Mouse (Mus musculus): ENCODE measurements around the gene Rad9b. TPM values are rescaled to one million over a fixed set of nuclear protein-coding genes. Genes with fewer than 3 reads are reported as not detected.

Rad9b gene
- polyA plus RNA-seq, 1 experiment from 2014 or later: 10.7 TPM

DNA sequence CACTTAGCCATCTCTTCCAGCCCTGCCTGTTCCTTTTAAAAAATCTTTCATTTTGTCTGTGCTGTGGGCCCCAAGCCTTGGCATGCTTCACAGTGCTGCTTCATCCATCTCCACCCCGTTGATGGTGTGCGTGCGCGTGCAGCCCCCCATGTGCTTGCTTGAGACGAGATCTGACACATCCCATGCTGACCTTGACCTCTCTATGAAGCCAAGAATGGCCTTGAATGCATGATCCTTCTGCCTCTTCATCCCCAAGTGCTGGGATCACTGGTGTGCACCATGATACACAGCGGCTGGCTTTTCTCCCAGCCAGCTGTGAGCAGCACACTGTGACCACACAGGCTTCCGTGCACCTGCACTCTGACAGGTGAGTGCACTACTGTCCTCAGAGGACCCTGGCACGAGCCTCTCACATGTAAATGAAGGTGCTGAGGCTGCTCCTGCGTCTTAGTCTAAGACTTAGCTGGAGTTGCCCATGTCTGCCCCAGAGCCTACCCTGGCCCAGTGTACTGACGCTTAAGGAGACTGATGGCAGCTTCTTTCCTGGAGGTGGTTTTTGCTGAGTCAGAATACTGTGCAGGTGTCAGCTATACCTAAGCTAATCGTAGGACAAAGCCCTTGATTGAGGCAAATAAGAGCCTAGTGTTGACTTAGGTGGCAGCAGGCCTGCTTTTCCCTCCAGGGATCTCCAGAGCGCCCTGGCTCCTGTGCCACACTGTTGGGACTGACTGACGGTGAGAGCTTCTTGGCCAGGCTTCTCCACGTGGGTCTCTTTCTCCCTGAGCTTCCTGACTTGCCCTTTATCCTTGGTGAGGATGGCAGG, 58.7 kb downstream of the Rad9b start:
- WGBS: 72% methylated on average over 14 of the region's 14 CpGs
- Histone ChIP-seq H3K27me3 (ENCODE audit: control insufficient read depth, insufficient read depth, low read length) (no peaks in the 10 kb centered on the region), H3K4me2 (replicated peaks; ENCODE audit: low read depth, low read length) (no peak overlapping the region), H3K9me3 (ENCODE audit: control insufficient read depth, low read length) (no peaks in the 10 kb centered on the region), H3K36me3 (ENCODE audit: control insufficient read depth, insufficient read depth, low read length) (no peaks in the 10 kb centered on the region), H3K4me1 (replicated peaks; ENCODE audit: control insufficient read depth, insufficient read depth, low read length) (no peaks in the 10 kb centered on the region; the same call in 1 of the 2 replicates), H3K27ac (ENCODE audit: low read depth, low read length) (peak overlapping the region; percentile 33; the same call in 1 of the 2 replicates), H3K9ac (ENCODE audit: low read depth, low read length) (no peak overlapping the region), H3K4me3 (ENCODE audit: low read depth, low read length) (no peak overlapping the region)
- ATAC-seq (ENCODE audit: low FRiP score) (no peak), DNase-seq (ENCODE audit: low spot score) (no peak)

DNA sequence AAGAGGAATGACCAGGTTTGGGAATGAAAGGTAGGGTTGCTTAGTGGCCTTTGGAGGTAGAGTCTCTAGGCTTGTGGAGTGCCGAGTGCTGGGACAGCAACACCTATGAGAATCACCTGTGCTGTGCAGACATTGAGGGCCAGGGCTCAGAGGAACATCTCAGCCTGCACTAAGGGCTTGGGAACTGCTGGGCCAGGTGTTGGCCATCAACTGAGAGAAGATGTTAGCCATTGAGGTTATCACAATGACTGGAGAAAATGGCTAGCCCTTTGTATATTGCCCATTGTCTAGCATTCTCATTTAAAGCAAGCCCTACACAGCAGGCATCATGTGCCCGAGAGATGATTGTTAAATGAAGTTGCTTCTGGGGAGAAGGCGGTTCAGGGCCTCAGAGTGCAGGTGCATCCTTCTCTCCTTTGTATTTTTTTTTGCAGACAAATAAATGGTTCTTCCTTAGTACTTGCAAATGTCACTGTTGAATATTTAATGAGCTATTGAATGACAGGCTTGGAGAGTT, 59.8 kb downstream of the Rad9b start:
- no peak for DNase-seq (ENCODE audit: low spot score)
- Histone ChIP-seq H3K9me3 (ENCODE audit: control insufficient read depth, low read length) (no peaks in the 10 kb centered on the region), H3K4me3 (ENCODE audit: low read depth, low read length) (no peak overlapping the region), H3K9ac (ENCODE audit: low read depth, low read length) (no peak overlapping the region), H3K36me3 (ENCODE audit: control insufficient read depth, insufficient read depth, low read length) (no peaks in the 10 kb centered on the region), H3K4me1 (replicated peaks; ENCODE audit: control insufficient read depth, insufficient read depth, low read length) (no peaks in the 10 kb centered on the region; the same call in 1 of the 2 replicates), H3K27me3 (ENCODE audit: control insufficient read depth, insufficient read depth, low read length) (no peaks in the 10 kb centered on the region), H3K4me2 (replicated peaks; ENCODE audit: low read depth, low read length) (no peak overlapping the region), H3K27ac (ENCODE audit: low read depth, low read length) (peak overlapping the region; percentile 34)
- ATAC-seq (ENCODE audit: low FRiP score): no peak
- WGBS: 44% methylated on average over 3 of the region's 3 CpGs

DNA sequence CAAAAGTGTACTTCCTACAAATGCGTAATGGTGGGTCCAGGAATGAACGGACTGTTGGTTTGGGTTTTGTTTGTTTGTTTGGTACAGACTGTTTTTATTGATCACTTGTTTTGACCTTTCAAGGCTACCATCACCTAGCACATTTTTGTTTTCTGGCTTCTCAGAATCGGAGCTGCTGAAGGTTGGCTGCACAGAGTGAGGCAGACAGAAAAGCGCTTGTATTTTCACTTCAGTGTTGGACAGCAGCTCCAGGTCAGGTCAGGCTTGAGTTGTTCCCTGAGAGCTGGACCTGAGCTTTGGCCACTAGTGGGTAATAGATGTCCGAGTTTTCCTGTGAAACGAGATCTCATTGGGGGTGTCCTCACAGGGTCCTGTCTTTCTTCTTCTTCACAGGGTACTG, 60.9 kb downstream of the Rad9b start:
- 82% methylated on average over 6 of the region's 6 CpGs for WGBS
- Histone ChIP-seq H3K36me3 (ENCODE audit: control insufficient read depth, insufficient read depth, low read length) (no peaks in the 10 kb centered on the region), H3K27ac (ENCODE audit: low read depth, low read length) (no peak overlapping the region), H3K4me2 (replicated peaks; ENCODE audit: low read depth, low read length) (no peak overlapping the region), H3K27me3 (ENCODE audit: control insufficient read depth, insufficient read depth, low read length) (no peaks in the 10 kb centered on the region), H3K9me3 (ENCODE audit: control insufficient read depth, low read length) (no peaks in the 10 kb centered on the region), H3K4me1 (replicated peaks; ENCODE audit: control insufficient read depth, insufficient read depth, low read length) (no peaks in the 10 kb centered on the region; the same call in 1 of the 2 replicates), H3K4me3 (ENCODE audit: low read depth, low read length) (no peak overlapping the region), H3K9ac (ENCODE audit: low read depth, low read length) (no peak overlapping the region)
- DNase-seq (ENCODE audit: low spot score) (no peak), ATAC-seq (ENCODE audit: low FRiP score) (no peak)

DNA sequence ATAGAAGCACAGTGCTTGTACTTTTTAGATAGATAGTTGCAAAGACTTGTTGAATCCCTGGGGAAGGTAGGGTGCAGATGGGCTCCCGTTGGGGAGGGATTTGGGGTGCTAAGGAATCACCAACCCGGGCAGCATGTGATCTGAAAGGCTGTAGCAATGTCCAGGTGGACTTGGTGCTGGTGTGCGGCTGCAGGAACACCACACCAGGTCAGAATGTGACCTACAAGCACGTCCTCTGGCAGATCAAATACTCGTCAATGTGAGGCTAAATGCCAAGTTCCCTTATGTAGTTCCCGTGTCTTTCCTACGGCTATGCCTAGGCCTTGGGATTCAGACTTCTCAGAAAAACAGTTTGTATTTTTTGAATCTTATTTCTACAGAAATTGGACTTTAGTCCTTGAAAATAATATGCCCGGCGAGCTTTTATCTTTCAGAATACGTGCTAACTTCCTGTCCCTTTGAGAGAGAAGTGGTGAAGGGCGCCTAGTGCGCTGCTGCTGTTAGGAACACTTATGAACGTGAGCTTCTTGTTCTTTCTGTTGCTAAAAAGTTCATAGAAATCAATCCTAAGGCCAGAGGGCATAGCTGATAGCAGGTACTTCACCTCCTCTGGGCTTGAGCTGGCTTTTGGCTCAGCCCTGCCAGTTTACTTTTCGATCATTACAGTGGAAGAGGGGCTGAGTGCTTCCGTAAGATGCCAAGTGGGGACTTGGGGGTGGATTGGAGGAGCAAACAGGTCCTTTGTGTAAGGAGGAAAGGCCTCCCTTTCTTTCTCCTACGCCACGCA, 62.3 kb downstream of the Rad9b start:
- H3K27ac ChIP-seq (ENCODE audit: low read depth, low read length): no peak overlapping the region
- no peaks in the 10 kb centered on the region for H3K27me3 ChIP-seq (ENCODE audit: control insufficient read depth, insufficient read depth, low read length)
- H3K9ac ChIP-seq (ENCODE audit: low read depth, low read length): no peak overlapping the region
- 75% methylated on average over 17 of the region's 17 CpGs for WGBS
- H3K36me3 ChIP-seq (ENCODE audit: control insufficient read depth, insufficient read depth, low read length): no peaks in the 10 kb centered on the region
- no peaks in the 10 kb centered on the region for H3K9me3 ChIP-seq (ENCODE audit: control insufficient read depth, low read length)
- no peaks in the 10 kb centered on the region; the same call in 1 of the 2 replicates for H3K4me1 ChIP-seq (replicated peaks; ENCODE audit: control insufficient read depth, insufficient read depth, low read length)
- H3K4me2 ChIP-seq (replicated peaks; ENCODE audit: low read depth, low read length): no peak overlapping the region
- no peak for DNase-seq (ENCODE audit: low spot score)
- H3K4me3 ChIP-seq (ENCODE audit: low read depth, low read length): no peak overlapping the region
- no peak for ATAC-seq (ENCODE audit: low FRiP score)

DNA sequence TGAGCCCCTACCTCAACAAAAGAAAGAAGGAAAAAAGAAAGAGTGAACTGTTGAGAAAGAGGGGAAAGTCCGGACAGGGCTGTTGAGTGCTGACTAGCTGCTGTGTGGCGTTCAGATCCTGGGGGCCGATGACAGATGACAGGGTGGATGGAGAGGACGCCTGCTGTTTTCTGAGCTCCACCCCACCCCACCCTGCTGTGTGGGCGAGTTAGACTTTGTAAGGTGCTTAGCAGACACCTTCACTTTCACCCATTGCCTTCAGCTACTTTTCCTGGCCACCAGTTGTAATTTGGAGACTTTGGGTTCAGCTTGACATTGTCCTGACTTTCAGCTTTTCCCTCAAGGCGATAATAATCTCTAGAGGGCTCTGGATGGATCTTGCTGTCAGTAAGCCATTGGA, 62.9 kb downstream of the Rad9b start:
- H3K4me3 ChIP-seq (ENCODE audit: low read depth, low read length): no peak overlapping the region
- no peak for ATAC-seq (ENCODE audit: low FRiP score)
- WGBS: 58% methylated on average over 6 of the region's 6 CpGs

DNA sequence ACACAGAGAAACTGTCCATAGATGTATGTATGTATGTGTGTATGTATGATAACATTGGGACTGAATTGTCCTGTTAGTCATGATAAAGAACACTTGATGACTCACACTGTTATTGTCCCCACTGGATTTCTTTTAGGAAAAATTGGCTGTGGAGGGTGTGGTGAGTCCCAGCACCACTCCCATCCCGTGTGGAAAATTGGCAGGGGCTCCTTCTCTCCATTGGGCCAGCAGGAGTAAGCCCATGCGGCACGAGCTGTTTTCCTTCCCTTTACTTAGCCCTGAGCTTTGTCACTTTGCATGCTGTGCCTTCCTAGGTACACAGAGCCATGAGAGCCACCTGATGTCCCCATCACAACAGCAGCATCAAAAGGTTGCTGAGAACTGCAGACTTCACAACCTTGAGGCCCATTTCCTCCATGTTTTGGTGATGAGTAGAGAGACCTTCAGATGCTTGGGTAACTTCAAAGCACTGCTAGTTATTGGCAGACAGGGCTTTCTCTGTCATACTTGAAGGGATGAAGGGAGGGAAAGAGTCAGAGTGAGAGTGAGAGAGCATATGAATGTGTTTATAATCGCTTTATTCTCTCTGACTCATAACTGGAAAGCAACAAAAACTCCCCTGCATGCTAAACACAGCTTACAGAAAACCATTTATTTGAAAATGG, 65.8 kb downstream of the Rad9b start:
- H3K9ac ChIP-seq (ENCODE audit: low read depth, low read length): no peak overlapping the region
- no peaks in the 10 kb centered on the region for H3K27me3 ChIP-seq (ENCODE audit: control insufficient read depth, insufficient read depth, low read length)
- no peak overlapping the region for H3K27ac ChIP-seq (ENCODE audit: low read depth, low read length)
- H3K36me3 ChIP-seq (ENCODE audit: control insufficient read depth, insufficient read depth, low read length): no peaks in the 10 kb centered on the region
- H3K4me1 ChIP-seq (replicated peaks; ENCODE audit: control insufficient read depth, insufficient read depth, low read length): peaks cover 3% of the 10 kb centered on the region; the same call in 1 of the 2 replicates
- no peak overlapping the region for H3K4me2 ChIP-seq (replicated peaks; ENCODE audit: low read depth, low read length)
- H3K4me3 ChIP-seq (ENCODE audit: low read depth, low read length): no peak overlapping the region
- DNase-seq (ENCODE audit: low spot score) (no peak), ATAC-seq (ENCODE audit: low FRiP score) (no peak)
- WGBS: 89% methylated on average over 4 of the region's 4 CpGs
- H3K9me3 ChIP-seq (ENCODE audit: control insufficient read depth, low read length): no peaks in the 10 kb centered on the region

More for the DNA sequence above, 62.9 kb downstream of the Rad9b start:
- no peak for DNase-seq (ENCODE audit: low spot score)
- Histone ChIP-seq H3K36me3 (ENCODE audit: control insufficient read depth, insufficient read depth, low read length) (no peaks in the 10 kb centered on the region), H3K9ac (ENCODE audit: low read depth, low read length) (no peak overlapping the region), H3K27me3 (ENCODE audit: control insufficient read depth, insufficient read depth, low read length) (no peaks in the 10 kb centered on the region), H3K4me2 (replicated peaks; ENCODE audit: low read depth, low read length) (no peak overlapping the region), H3K9me3 (ENCODE audit: control insufficient read depth, low read length) (no peaks in the 10 kb centered on the region), H3K4me1 (replicated peaks; ENCODE audit: control insufficient read depth, insufficient read depth, low read length) (no peaks in the 10 kb centered on the region; the same call in 1 of the 2 replicates), H3K27ac (ENCODE audit: low read depth, low read length) (no peak overlapping the region)

DNA sequence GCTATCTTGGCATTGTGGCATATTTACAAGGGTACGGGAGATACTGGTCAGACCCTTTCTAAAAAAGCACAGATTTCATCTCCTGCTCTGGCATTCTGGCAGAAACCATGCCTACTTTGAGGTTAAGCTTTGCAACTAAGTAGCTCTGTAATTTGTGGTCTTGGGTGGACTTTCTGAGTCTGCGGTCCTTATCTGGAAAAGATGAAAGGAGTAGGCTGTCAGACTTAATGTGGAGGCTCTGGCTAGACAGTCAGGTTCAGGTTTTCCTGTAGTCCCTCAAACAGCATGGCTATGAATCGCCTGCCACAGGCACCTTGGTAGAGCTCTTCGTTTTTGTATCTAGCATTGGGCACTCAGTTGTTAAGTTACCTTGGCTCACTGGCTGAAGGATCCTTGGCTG, 67.0 kb downstream of the Rad9b start:
- no peaks in the 10 kb centered on the region for H3K27me3 ChIP-seq (ENCODE audit: control insufficient read depth, insufficient read depth, low read length)
- no peak overlapping the region for H3K9ac ChIP-seq (ENCODE audit: low read depth, low read length)
- ATAC-seq (ENCODE audit: low FRiP score) (no peak), DNase-seq (ENCODE audit: low spot score) (no peak)
- H3K27ac ChIP-seq (ENCODE audit: low read depth, low read length): no peak overlapping the region
- H3K9me3 ChIP-seq (ENCODE audit: control insufficient read depth, low read length): no peaks in the 10 kb centered on the region
- H3K4me2 ChIP-seq (replicated peaks; ENCODE audit: low read depth, low read length): no peak overlapping the region
- H3K36me3 ChIP-seq (ENCODE audit: control insufficient read depth, insufficient read depth, low read length): no peaks in the 10 kb centered on the region
- WGBS: 91% methylated on average over 4 of the region's 4 CpGs
- H3K4me1 ChIP-seq (replicated peaks; ENCODE audit: control insufficient read depth, insufficient read depth, low read length): peaks cover 3% of the 10 kb centered on the region; the same call in 1 of the 2 replicates
- H3K4me3 ChIP-seq (ENCODE audit: low read depth, low read length): no peak overlapping the region

DNA sequence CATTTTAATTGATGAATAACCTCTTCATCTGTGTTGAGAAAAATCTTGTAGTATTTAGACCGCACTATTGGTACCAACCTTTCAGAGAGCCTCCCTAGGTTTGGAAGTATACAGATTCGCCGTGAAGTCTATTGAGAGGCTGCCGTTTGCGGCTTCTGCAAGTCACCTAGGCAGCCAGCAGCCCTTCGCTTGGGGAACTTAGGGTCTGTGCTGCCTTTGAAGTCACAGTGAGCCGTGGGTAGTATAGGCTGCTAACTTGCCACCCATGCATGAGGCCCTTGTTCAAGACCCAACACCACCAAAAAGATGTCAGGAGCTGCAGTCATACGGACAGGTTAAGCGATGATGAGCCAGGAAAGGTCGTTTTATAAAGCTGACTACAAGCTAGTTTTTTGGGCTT, 67.8 kb downstream of the Rad9b start:
- no peaks in the 10 kb centered on the region for H3K9me3 ChIP-seq (ENCODE audit: control insufficient read depth, low read length)
- no peaks in the 10 kb centered on the region for H3K27me3 ChIP-seq (ENCODE audit: control insufficient read depth, insufficient read depth, low read length)
- no peak overlapping the region for H3K4me2 ChIP-seq (replicated peaks; ENCODE audit: low read depth, low read length)
- whole genome bisulfite sequencing: 86% methylated on average over 10 of the region's 10 CpGs
- no peak overlapping the region for H3K27ac ChIP-seq (ENCODE audit: low read depth, low read length)
- ATAC-seq (ENCODE audit: low FRiP score) (no peak), DNase-seq (ENCODE audit: low spot score) (no peak)
- H3K4me3 ChIP-seq (ENCODE audit: low read depth, low read length): no peak overlapping the region
- H3K36me3 ChIP-seq (ENCODE audit: control insufficient read depth, insufficient read depth, low read length): no peaks in the 10 kb centered on the region
- peaks cover 3% of the 10 kb centered on the region; the same call in 1 of the 2 replicates for H3K4me1 ChIP-seq (replicated peaks; ENCODE audit: control insufficient read depth, insufficient read depth, low read length)
- no peak overlapping the region for H3K9ac ChIP-seq (ENCODE audit: low read depth, low read length)
